Mouse (Mus musculus) cerebellum, adult 11 months (tissue): ENCODE data around the gene Hip1r.

Experiments used
- DNase-seq: peaks from one replicate; pipeline ENCODE4 v3.0.0; 2022

Hip1r gene

DNA sequence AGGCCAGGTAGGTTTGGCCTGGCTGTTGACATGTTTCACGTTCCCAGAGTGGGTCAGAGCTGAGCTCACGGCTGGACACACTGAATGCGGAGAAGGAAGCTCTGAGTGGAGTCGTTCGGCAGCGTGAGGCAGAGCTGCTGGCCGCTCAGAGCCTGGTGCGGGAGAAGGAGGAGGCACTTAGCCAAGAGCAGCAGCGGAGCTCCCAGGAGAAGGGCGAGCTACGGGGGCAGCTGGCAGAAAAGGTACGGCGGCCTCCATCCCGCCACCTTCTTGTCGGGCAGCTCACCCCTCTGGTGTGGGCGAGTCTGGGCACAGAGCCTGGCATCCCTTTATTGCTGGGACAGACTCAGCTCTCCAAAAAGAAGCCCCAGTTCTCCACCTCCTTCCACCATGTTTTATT lies 24.4 kb downstream of the Hip1r start:
- DNase-seq: no peak

- DNase-seq: no peak
Observed at GRCm38 (mm10) chr5:123998370-123998769, 24.9 kb downstream of the Hip1r start.

- peak; percentile 87 for DNase-seq
Observed at GRCm38 (mm10) chr5:124000824-124001223, 27.4 kb downstream of the Hip1r start.

DNA sequence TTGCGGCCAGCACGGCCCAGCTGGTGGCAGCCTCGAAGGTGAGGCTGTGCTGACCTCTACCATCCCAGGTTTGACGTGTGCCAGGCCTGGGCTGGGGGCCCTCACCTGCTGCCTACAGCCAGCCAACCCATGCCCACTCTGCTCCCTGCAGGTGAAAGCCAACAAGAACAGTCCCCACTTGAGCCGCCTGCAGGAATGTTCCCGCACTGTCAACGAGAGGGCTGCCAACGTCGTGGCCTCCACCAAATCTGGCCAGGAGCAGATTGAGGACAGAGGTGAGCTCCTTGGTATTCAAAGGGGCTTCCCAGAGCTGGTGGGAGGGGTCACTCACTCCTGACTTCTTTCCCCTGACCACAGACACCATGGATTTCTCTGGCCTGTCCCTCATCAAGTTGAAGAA lies 27.8 kb downstream of the Hip1r start:
- no peak for DNase-seq

DNA sequence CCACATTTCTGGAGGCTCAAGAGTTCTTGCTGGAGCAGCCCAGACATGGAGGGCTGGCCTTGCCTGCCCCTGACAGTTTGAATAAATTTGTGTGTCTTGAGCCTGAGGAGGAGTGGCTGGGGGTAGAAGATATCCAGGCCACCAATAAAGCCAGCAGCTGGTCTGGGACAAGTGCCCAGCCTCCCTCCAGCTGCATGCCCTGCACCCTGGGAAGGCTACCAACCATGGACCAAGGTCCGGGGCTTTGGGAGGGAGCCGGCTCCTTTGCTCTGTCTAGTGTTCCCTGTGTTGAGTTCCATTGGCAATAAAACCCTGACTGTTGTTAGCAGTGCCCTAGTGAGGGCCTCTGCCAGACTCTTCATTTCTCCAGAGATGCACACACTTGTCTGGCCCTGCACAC lies 29.4 kb downstream of the Hip1r start:
- no peak for DNase-seq

DNA sequence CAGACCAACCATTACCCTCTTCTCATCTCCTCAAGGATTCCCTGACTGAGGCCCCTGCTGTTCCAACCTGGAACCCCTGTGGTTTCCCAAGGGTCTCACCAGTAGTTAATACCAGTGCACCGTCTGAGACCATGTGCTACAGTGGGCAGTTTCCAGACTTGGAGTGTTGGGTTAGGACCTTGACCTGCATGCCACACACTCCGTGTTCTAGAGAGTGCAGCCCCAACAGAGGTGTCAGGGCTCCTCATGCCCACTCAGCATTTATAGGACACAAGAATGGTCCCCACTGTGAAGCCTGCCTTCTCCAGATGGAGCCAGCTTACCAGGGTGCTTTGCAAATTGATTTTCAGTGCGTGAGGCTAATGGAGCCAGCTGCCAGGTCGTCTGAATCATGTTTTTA lies 29.9 kb downstream of the Hip1r start:
- DNase-seq: no peak

DNA sequence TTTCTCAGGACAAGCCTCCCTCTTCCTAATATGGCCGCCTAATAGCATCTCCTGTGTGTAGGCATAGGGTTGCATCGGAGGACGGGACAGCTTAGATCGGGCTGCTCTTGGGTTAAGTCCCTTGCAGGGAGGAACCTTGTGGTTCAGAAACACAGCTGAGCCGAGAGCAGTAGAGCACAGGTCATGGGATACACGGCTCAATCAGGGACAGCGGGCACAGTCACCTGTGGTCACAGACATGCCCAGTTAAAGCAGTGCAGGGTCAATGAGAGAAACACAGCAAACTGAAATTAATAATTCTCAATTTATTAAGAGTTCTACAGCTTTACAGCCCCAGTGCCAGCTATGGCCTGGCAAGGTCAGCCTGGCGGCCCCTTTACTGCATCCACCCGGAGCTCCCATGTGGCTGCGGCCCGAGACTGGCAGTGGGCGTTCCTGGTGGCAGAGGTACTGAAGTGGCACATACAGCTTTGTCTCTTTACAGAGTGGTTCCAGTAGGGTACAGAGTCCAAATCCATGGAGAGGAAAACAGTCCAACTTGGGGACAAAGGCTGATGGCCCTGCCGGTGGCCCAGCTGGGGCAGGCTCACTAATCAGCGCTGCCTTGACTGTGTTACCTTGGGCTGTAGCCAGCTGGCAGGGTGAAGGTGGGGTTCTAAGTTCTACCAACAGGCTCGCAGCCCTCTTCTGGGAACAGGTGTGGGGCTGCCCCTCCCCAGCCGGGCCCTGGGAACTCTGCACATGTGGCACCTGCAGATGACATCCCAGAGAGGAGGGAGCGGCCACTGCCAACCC lies 31.1 kb downstream of the Hip1r start:
- DNase-seq: no peak

DNA sequence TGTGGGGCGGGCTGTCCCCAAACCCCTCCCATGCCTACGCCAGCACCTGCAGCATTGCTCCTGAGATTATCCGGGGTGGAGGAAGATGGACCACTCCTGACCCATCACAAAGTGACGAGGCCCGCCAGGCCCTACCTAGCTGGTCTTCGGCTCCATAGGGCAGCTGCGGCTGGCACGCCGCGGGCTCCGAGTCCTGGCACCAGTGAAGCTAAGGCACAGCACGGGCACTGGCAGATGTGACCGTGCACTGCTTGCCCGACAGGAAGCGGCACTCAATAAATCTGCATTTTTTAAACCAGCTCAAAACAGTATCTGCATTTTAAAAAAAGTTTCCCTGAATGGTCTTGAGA lies 31.7 kb downstream of the Hip1r start:
- no peak for DNase-seq

GRCm38 (mm10) chr5:124005591-124005990 lies 32.2 kb downstream of the Hip1r start:
- DNase-seq: no peak

- no peak for DNase-seq
Observed at GRCm38 (mm10) chr5:124006082-124006873, 32.9 kb downstream of the Hip1r start.

GRCm38 (mm10) chr5:124006891-124007491 lies 33.6 kb downstream of the Hip1r start:
- peak; percentile 87 for DNase-seq

DNA sequence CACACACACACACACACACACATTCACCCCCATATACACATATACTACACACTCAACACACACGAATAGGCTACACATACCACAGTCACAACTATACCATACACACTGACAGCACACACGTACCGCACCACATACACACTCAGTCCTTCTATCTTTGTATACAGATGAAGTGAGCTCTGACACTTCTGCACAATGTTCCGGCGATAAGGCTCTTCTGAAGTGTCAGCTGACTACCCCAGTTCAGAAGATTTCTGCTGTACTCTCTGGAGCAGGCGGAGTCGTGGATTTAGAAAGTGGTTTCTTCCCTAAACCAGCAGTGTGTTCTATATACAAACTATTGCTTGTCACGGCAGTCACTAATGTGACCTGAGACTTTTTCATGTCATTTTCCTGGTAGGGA lies 36.6 kb downstream of the Hip1r start:
- DNase-seq: no peak

GRCm38 (mm10) chr5:124010910-124011655 lies 37.7 kb downstream of the Hip1r start:
- DNase-seq: no peak

DNA sequence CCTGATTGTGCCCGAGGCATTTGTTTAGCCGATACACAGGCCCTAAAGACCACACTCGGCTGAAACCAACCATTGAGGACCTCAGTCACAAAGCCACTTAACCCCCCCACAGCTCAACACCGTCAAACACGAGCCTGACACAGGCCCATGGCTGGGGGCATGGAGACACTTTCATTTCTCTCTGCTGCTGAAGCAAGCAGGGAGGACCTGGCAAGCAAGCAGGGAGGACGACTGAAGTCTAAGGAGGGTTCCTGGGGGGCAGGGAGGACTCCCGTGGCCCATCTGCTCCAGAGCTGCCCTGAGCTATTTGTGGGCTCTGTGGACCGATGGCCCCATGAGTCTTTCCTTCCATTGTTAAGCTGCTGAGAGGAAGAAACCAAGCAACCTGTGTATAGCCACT lies 38.5 kb downstream of the Hip1r start:
- no peak for DNase-seq

DNA sequence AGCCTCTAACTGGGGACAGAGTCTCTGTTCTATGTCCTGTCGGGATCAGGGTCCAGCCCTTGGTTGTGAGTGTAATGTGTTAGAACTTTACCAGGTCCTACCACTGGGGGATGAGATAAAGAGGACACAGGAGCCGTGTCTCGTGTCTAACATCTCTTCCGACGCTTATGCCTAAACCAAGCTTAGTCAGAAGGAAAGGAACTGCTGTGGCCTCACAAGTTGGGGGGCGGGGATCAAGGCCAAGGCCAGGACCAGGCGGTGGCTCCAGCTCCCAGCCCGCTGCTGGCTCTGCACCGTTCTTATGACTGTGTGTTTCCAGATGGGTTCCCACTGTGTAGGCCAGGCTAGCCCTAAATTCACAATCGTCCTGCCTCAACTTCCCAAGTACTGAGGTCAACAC lies 39.5 kb downstream of the Hip1r start:
- no peak for DNase-seq

DNA sequence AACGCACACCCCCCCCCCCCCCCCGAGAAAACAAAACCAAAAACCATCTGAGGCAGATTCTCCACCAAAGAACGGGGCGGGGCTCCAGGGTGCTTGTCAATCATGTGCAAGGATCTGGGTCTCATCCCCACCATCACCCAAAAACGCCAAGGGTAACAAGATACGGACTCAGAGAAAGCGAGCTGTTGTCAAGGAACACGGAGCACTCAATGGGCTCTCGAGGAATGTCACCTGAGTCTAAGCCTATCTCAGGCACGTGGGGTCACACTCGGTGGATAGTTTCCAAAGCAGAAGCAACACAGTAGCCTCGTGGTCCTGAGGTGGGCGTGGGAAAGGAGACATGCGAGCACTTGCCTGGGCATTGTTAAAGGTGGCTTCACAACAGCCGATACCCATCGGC lies 40.3 kb downstream of the Hip1r start:
- DNase-seq: no peak

DNA sequence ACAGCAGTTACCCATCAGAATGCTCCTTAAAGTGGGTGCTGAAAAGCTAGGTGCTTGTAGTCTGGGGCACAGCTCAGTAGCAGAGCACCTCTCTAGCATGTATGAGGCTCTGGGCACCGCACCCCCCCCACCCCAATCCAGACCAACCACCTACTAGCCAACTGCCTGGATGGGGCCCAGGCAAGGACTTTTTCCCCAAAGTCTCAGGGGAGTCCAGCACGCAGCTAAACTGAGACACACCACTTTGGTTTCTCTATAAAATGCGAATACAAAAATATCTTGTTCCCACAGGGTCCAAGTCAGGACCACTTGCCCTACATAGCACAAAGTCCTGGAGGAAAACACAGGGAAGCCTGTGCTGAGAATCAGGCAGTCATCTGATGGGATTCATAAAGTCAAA lies 40.8 kb downstream of the Hip1r start:
- DNase-seq: no peak

DNA sequence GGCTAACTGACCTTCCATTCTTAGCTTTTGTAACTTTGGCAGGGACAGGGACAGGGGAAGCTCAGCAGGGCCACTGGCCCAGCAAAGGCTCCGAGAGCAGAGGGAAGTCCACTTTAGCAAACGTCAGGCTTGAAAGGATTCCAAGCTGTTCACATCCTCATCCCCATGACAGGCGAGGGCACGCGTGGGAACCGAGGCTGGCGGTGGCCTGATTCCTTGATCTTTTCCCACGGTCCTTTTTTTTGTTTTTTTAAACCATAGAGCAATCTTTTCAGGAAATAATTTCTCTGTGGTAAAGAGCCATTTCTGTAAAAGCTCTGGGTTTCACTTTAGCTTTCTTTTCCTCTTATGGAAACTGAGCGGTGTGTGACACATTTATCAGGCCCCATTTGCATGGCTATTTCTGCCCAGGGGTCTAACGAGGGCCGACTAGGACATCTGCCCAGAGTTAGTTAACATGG lies 41.4 kb downstream of the Hip1r start:
- no peak for DNase-seq

- DNase-seq: no peak
Observed at GRCm38 (mm10) chr5:124015727-124016126, 42.3 kb downstream of the Hip1r start.

GRCm38 (mm10) chr5:124016291-124016821 lies 42.9 kb downstream of the Hip1r start:
- no peak for DNase-seq

DNA sequence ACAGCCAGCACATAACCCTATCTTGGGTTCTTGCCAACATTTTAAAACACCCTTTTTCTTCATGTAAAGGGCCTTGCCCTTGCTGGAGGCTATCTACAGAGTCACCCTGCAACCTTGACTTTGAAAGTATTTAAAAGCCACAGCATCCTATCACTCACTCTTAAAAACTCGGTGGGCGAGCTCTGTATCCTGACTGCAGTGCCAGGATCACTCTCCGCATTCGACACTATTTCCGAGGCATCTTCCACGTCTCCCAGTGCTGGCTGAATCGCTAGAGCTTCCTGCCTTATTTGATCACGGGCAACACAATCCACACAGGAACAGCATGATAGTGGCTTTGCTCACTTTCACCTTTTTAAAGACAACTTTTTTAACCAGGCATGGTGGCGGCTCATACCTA lies 44.5 kb downstream of the Hip1r start:
- peak; percentile 2 for DNase-seq

- DNase-seq: peak; percentile 5
Observed at GRCm38 (mm10) chr5:124018651-124019050, 45.2 kb downstream of the Hip1r start.
